Mouse (Mus musculus): ENCODE data around the gene C130060K24Rik. TPM values are rescaled to one million over a fixed set of nuclear protein-coding genes. Genes with fewer than 3 reads are reported as not detected.

The C130060K24Rik gene
- total RNA-seq (2012; rRNA removed): 0.42 TPM in 1 of 2 replicates, not detected in the other

GRCm38 (mm10) chr6:65380918-65381772 lies at the start of gene C130060K24Rik:
C130060K24Rik (plus strand) TSS chr6:65381105.
- Histone ChIP-seq H3K9ac (ENCODE audit: insufficient read depth, low read depth, low read length, poor library complexity, severe bottlenecking) (peak within 1 kb of the TSS; percentile 66), H3K9me3 (ENCODE audit: control insufficient read depth, insufficient read depth, low read depth, low read length) (peaks cover 6% of the 10 kb centered on the region; the same call in 1 of the 2 replicates), H3K36me3 (ENCODE audit: control insufficient read depth, insufficient read depth, low read length, poor library complexity, severe bottlenecking) (no peaks in the 10 kb centered on the region), H3K4me1 (ENCODE audit: control insufficient read depth in 2 of 2, insufficient read depth in 2 of 2, low read length in 2 of 2, poor library complexity in 1 of 2) (no peaks in the 10 kb centered on the region), H3K27ac (ENCODE audit: insufficient read depth, low read depth, low read length, poor library complexity, severe bottlenecking) (no peak within 1 kb of the TSS), H3K4me3 (ENCODE audit: insufficient read depth in 1 of 2, low read depth in 1 of 2, low read length in 2 of 2, poor library complexity in 1 of 2, severe bottlenecking in 1 of 2) (peak within 1 kb of the TSS; percentile 73 to 77)
- peak; percentile 19 for DNase-seq (ENCODE audit: low read depth, low spot score)
- TF ChIP-seq CHD2 (IDR thresholded peaks at IDR 0.05; ENCODE audit: low read depth, low read length) (no peak), ZC3H11A (IDR thresholded peaks at IDR 0.05; ENCODE audit: borderline replicate concordance, low read depth, low read length) (no peak), ZNF384 (IDR thresholded peaks at IDR 0.05; ENCODE audit: low read depth, low read length) (no peak)
- in situ Hi-C loops (cut with MboI; ENCODE audit: low sequenced_read_pairs in 2 of 2, unreplicated experiment in 2 of 2): no loop called here

GRCm38 (mm10) chr6:65334246-65334645 lies 46.7 kb upstream of the C130060K24Rik start:
- TF ChIP-seq CHD2 (IDR thresholded peaks at IDR 0.05; ENCODE audit: low read depth, low read length) (no peak), HCFC1 (IDR thresholded peaks at IDR 0.05; ENCODE audit: borderline replicate concordance, insufficient read depth, low read length) (no peak), ZC3H11A (IDR thresholded peaks at IDR 0.05; ENCODE audit: borderline replicate concordance, low read depth, low read length) (no peak), ZNF384 (IDR thresholded peaks at IDR 0.05; ENCODE audit: low read depth, low read length) (no peak), MAFK (IDR thresholded peaks at IDR 0.05; ENCODE audit: insufficient read depth, low read depth, low read length) (no peak)
- no peak for DNase-seq (ENCODE audit: low read depth, low spot score)
- H3K36me3 ChIP-seq (ENCODE audit: control insufficient read depth, insufficient read depth, low read length, poor library complexity, severe bottlenecking): no peaks in the 10 kb centered on the region
- H3K4me1 ChIP-seq (ENCODE audit: control insufficient read depth in 2 of 2, insufficient read depth in 2 of 2, low read length in 2 of 2, poor library complexity in 1 of 2): no peaks in the 10 kb centered on the region
- H3K9ac ChIP-seq (ENCODE audit: insufficient read depth, low read depth, low read length, poor library complexity, severe bottlenecking): no peak overlapping the region
- no peaks in the 10 kb centered on the region for H3K9me3 ChIP-seq (ENCODE audit: control insufficient read depth, insufficient read depth, low read depth, low read length)
- in situ Hi-C loops (cut with MboI; ENCODE audit: low sequenced_read_pairs in 2 of 2, unreplicated experiment in 2 of 2): no loop called here
- no peak overlapping the region for H3K4me3 ChIP-seq (ENCODE audit: insufficient read depth in 1 of 2, low read depth in 1 of 2, low read length in 2 of 2, poor library complexity in 1 of 2, severe bottlenecking in 1 of 2)
- H3K27ac ChIP-seq (ENCODE audit: insufficient read depth, low read depth, low read length, poor library complexity, severe bottlenecking): no peak overlapping the region

- in situ Hi-C loops (cut with MboI; ENCODE audit: low sequenced_read_pairs in 2 of 2, unreplicated experiment in 2 of 2): no loop called here
- DNase-seq (ENCODE audit: low read depth, low spot score): no peak
- no peaks in the 10 kb centered on the region for H3K36me3 ChIP-seq (ENCODE audit: control insufficient read depth, insufficient read depth, low read length, poor library complexity, severe bottlenecking)
- no peaks in the 10 kb centered on the region for H3K4me1 ChIP-seq (ENCODE audit: control insufficient read depth in 2 of 2, insufficient read depth in 2 of 2, low read length in 2 of 2, poor library complexity in 1 of 2)
- TF ChIP-seq HCFC1 (IDR thresholded peaks at IDR 0.05; ENCODE audit: borderline replicate concordance, insufficient read depth, low read length) (no peak), MAFK (IDR thresholded peaks at IDR 0.05; ENCODE audit: insufficient read depth, low read depth, low read length) (no peak), ZNF384 (IDR thresholded peaks at IDR 0.05; ENCODE audit: low read depth, low read length) (no peak), CHD2 (IDR thresholded peaks at IDR 0.05; ENCODE audit: low read depth, low read length) (no peak), ZC3H11A (IDR thresholded peaks at IDR 0.05; ENCODE audit: borderline replicate concordance, low read depth, low read length) (no peak)
- no peak overlapping the region for H3K27ac ChIP-seq (ENCODE audit: insufficient read depth, low read depth, low read length, poor library complexity, severe bottlenecking)
- no peak overlapping the region for H3K4me3 ChIP-seq (ENCODE audit: insufficient read depth in 1 of 2, low read depth in 1 of 2, low read length in 2 of 2, poor library complexity in 1 of 2, severe bottlenecking in 1 of 2)
- H3K9ac ChIP-seq (ENCODE audit: insufficient read depth, low read depth, low read length, poor library complexity, severe bottlenecking): no peak overlapping the region
- no peaks in the 10 kb centered on the region for H3K9me3 ChIP-seq (ENCODE audit: control insufficient read depth, insufficient read depth, low read depth, low read length)
Observed at GRCm38 (mm10) chr6:65339391-65339790, 41.5 kb upstream of the C130060K24Rik start.

- no peak overlapping the region for H3K4me3 ChIP-seq (ENCODE audit: insufficient read depth in 1 of 2, low read depth in 1 of 2, low read length in 2 of 2, poor library complexity in 1 of 2, severe bottlenecking in 1 of 2)
- H3K9ac ChIP-seq (ENCODE audit: insufficient read depth, low read depth, low read length, poor library complexity, severe bottlenecking): no peak overlapping the region
- H3K27ac ChIP-seq (ENCODE audit: insufficient read depth, low read depth, low read length, poor library complexity, severe bottlenecking): no peak overlapping the region
- TF ChIP-seq CHD2 (IDR thresholded peaks at IDR 0.05; ENCODE audit: low read depth, low read length): no peak
- TF ChIP-seq ZC3H11A (IDR thresholded peaks at IDR 0.05; ENCODE audit: borderline replicate concordance, low read depth, low read length): no peak
- TF ChIP-seq HCFC1 (IDR thresholded peaks at IDR 0.05; ENCODE audit: borderline replicate concordance, insufficient read depth, low read length): no peak
- TF ChIP-seq MAFK (IDR thresholded peaks at IDR 0.05; ENCODE audit: insufficient read depth, low read depth, low read length): no peak
- TF ChIP-seq ZNF384 (IDR thresholded peaks at IDR 0.05; ENCODE audit: low read depth, low read length): no peak
- no peaks in the 10 kb centered on the region for H3K4me1 ChIP-seq (ENCODE audit: control insufficient read depth in 2 of 2, insufficient read depth in 2 of 2, low read length in 2 of 2, poor library complexity in 1 of 2)
- H3K36me3 ChIP-seq (ENCODE audit: control insufficient read depth, insufficient read depth, low read length, poor library complexity, severe bottlenecking): no peaks in the 10 kb centered on the region
- DNase-seq (ENCODE audit: low read depth, low spot score): no peak
- in situ Hi-C loops (cut with MboI; ENCODE audit: low sequenced_read_pairs in 2 of 2, unreplicated experiment in 2 of 2): no loop called here
- no peaks in the 10 kb centered on the region for H3K9me3 ChIP-seq (ENCODE audit: control insufficient read depth, insufficient read depth, low read depth, low read length)
Observed at GRCm38 (mm10) chr6:65341360-65341759, 39.5 kb upstream of the C130060K24Rik start.
